Mouse (Mus musculus): Measurements from ENCODE around the gene Nr2c1. TPM values are rescaled to one million over a fixed set of nuclear protein-coding genes. Genes with fewer than 3 reads are reported as not detected.

Gene Nr2c1
- polyA plus RNA-seq (2021; fragmentation: Nextera tagmentation) = 2.5 and 2.8 TPM in 2 replicates
- long read RNA-seq, experiment 1, transcript Nr2c1-203 (14 exons, 3,732 nt) = major isoform, 21 of 35 reads
- long read RNA-seq, experiment 1, partial matches to known transcripts = 2 of 35 reads
- long read RNA-seq, experiment 1, other reads (novel, unspliced or antisense) = 12 of 35 reads
- long read RNA-seq, experiment 2, partial matches to known transcripts = 3 of 7 reads
- long read RNA-seq, experiment 2, other reads (novel, unspliced or antisense) = 1 of 7 reads

GRCm38 (mm10) chr10:94147756-94148531, at the start of gene Nr2c1:
Gene Nr2c1 (plus strand): TSS chr10:94148023.

GRCm38 (mm10) chr10:94198482-94199405, 50.9 kb downstream of the Nr2c1 start, which contains the start of gene Ndufa12:
Gene Ndufa12 (plus strand): TSS chr10:94198720.

Other genes starting within 250 kb of the Nr2c1 start
- 25.0 and 28.5 TPM in 2 replicates for gene Vezt, start 112.2 kb upstream of the Nr2c1 start, polyA plus RNA-seq (2021; fragmentation: Nextera tagmentation)
- gene Fgd6, start 112.0 kb upstream of the Nr2c1 start, polyA plus RNA-seq (2021; fragmentation: Nextera tagmentation) = 2.7 and 2.9 TPM in 2 replicates
- gene Ndufa12, start 50.7 kb downstream of the Nr2c1 start, polyA plus RNA-seq (2021; fragmentation: Nextera tagmentation) = 909 and 952 TPM in 2 replicates
- not detected in 2 replicates for gene Gm4792, start 150.7 kb downstream of the Nr2c1 start, polyA plus RNA-seq (2021; fragmentation: Nextera tagmentation)
- 11.2 and 14.2 TPM in 2 replicates for gene Tmcc3, start 163.9 kb downstream of the Nr2c1 start, polyA plus RNA-seq (2021; fragmentation: Nextera tagmentation)

All from left cerebral cortex, adult 6 months (tissue).